Mouse (Mus musculus): ENCODE results near the gene Mical2. TPM values are rescaled to one million over a fixed set of nuclear protein-coding genes. Genes with fewer than 3 reads are reported as not detected.

Gene Mical2
- total RNA-seq, 2 experiments from 2014 or later: 80.8 to 101 TPM

DNA sequence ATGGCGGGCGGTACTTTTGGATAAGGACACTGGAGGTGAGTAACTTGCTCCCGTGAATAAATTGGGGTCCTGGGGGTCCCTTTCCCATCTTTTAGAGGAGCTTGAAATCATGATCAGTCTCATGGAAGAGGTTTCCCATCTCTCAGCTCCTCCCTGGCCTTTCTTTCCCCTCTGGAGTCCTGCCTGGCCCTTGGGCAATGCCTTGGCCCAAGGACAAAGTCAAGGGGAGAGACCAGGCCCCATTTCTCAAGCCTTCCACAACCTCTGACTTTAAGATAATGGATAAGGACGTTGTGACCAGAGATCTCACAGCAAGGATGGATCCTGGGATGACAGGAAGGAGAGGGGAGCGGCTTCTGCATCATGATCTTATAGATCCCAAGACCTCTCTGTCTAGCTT, 152.4 kb downstream of the Mical2 start:
- intact Hi-C loops (cut with DNase I): no loop called here
- no peak for DNase-seq

DNA sequence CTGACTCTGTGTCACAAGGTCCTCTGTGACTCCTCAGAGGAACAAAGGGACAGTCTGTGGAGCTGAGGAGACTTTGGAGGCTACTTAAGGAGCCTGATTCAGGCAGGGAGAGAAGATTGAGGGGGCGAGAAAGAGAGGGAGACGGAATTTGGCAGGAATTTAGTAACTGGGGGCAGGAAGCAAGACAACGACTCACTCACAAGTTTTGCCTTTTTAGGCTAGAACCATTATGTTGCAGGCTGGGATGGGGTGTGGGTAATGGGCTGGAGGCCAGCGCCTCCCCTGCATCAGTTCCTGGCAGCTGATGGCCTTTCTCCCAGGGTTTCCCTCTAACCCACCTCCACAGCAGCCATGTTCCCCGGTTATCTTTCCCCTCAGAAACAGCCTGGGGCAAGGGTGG, 152.8 kb downstream of the Mical2 start:
- intact Hi-C loops (cut with DNase I): no loop called here
- no peak for DNase-seq

DNA sequence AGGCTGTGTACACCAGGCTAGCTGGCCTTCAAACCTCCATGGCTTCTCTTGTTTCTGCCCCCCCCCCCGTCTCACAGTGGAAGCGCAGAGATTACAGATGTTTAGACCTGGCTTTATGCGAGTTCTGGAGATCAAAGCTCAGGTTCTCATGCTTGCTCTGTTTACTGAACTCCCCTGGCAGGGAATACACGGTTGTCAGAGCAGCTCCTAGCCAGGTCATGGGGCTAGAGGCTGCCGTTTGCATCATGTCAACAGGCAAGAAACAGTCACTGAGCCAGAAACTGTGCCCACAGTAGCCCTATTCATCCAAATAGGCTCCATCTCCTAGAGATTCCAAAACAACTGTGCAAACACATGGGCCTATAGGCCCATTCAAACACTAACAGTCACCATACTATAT, 160.9 kb downstream of the Mical2 start:
- intact Hi-C loops (cut with DNase I): no loop called here
- no peak for DNase-seq

DNA sequence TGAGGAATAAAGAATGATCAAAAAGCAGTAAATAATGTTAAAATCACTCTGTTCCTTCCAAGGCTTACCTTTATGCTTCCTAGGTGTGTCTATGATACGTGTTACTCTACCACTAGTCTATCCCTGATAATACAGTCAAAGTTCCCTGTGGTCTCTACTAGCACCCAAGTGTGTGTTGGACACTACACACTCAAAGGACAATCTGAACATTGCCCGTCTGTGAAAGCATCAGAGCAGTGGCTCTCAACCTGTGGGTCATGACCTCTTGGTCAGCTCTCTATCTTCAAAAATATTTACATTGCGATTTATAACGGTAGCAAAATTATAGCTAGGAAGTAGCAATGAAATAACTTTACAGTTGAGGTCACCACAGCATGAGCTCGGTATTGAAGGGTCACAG, 162.2 kb downstream of the Mical2 start:
- intact Hi-C loops (cut with DNase I): no loop called here

DNA sequence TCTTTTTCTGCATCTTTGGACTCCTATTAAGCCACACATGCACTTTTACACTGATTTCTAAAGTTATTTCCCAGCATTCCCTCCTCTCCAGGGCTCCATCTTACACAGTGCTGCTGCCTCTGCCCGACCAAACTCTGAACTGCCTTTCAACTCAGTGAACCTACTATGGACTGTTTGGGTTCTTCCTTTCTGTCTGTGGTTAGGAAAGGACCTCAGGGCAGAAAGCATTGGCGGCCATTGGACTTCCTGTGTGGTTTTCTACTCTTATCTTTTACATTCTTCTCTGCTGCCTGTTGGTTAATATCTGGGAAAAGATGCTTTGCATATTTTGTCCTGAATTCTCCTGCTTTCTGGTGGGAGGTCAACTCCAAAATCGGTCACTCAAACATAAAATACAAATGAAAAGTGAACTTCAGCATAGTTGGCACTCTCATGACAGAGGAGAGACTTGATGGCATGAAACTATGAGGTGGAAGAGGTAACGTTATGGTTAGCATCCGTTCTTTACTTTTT, 162.8 kb downstream of the Mical2 start:
- DNase-seq: no peak
- intact Hi-C loops (cut with DNase I): no loop called here

More for the DNA sequence above, 162.2 kb downstream of the Mical2 start:
- DNase-seq: no peak

DNA sequence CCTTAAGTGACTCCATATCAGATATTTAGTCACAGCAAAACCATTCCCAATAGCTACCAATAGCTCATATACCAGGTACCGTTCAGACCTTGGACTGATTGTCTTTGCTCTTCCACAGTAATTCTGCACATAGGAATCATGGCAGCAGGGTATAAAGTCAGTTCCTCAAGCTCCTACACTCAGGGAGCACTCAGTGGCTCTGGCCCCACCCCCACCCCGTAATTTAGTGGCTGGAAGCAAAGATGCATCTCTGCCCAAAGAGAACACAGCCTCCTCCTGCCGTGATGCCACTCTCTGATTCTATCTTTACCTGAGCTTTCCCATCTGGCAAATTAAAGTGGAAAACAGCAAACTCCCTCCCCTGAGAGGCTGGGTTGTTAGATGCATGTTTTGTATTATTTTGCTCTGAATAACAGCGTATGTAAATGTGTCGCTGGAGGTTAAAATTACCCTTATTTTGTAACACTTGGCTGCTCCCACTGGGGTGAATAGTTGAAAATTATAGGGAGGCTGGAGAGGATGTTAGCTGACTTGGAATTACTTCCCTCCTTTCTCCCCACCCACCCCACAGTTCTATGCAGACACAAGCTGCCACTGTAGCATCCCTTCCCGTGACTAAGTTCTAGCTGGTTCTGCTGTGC, 164.1 kb downstream of the Mical2 start:
- DNase-seq: no peak
- intact Hi-C loops (cut with DNase I): no loop called here

DNA sequence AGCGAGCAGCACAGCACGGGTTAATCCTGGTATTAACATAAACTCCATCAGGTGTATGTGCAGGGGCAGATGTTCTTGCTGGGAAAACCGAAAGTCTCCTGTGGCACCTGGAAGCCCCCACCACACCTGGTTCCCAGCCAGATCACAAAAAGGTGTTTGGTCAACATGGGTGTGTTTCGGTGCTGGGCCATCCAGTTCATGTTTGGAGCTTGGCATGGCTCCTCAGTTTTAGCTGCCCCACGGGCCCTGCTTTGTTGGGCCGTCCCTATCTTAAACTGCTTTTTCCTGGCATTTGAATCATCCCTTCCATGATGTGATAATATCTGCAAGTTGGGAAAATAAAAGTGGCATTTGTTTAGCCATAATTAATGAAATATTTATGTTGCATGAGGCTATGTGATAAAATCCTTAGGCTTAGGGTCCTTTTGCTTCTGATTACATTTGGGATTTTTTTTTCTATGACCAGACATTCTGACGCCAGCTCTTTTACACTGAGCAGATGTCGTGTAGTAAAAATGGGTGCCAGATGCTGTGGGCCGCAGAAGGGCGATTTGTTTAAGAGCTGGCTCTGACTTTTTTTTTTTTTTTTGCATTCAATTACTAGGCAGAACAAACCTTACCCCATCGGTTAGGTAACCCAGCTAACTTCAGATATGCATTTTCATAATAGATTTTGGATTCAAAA, 164.7 kb downstream of the Mical2 start:
- intact Hi-C loops (cut with DNase I): no loop called here
- DNase-seq: no peak

DNA sequence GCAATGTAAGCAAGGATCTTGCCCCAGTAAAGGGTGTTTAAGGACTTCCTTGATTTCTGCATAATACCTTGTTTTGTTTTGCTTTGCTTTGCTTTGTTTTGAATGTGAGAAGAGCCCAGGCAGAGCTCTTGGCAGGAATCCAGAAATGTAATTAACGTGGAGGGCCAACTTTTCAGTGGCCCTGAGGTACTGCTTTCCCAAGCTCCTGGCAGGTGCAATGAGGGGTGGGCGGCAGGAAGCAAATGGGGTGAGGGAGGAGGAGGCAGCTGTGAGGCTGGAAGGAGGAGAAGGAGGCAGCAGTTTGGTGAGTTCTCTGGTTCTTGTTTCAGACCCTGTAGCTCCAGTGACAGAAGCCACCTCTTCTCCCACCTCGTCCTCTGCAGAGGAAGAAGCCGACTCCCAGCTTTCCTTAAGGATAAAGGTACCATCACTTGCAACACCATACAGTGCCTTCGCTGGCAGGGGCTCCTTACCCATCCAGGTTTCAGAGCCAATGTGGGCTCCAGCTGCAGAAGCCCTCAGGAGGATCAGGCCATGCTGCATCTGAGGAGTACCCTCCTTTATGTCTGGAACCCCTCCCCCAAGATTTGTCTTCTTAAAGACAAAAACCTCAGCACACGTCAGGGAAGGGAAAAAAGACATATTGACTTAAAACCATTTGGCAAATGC, 165.4 kb downstream of the Mical2 start:
- no peak for DNase-seq
- intact Hi-C loops (cut with DNase I): no loop called here

DNA sequence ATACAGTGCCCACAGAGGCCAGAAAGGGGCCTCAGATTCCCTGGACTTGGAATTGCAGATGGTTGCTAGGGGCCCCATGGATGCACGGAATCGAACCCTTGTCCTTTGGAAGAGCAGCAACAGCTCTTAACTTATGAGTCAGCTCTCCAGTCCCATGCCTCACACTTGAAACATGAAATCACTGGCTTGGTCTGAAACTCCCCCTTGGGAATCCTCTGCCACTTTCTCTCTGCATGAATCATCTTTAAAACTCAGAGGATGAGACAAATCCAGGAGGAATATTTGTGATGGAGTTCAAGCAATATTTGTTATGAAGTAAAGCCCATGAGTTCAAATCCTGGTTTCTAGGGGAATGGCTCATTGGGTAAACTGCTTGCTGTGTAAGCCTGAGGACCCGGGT, 172.1 kb downstream of the Mical2 start:
- no peak for DNase-seq
- intact Hi-C loops (cut with DNase I): no loop called here

DNA sequence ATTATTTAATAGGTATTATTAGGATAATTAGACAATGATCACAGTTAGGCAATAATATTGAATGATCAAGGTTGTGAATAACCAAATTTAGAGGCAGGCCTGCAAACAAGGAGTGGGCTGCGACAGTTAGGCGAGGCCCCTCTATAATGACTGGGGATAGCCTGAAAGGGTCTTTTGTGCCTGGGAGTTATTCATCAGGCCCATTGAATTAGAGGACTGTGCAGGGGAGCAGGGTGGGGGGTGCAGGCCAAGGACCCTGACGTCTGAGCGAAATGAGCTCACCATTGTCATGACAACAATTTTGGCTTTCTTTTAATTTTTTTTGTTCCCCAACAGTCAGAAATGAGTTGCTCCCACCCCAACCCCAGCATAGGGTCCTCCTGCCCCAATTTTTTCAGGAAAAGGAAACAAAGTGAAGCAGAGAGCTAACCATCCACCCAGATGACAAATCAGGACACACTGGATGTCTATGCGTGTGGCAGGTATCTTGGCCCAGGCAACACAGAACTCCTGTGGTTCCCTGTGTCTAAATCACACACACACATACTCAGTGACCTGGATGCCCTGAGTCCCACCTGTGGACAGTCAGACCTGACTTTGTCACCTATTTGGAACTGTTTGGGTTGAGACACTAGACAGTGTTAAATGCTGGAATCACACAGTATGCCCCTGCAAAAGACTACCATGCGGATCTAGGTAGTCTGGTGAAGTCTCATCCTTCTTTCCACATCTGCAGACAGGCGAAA, 173.9 kb downstream of the Mical2 start:
- no peak for DNase-seq
- intact Hi-C loops (cut with DNase I): loop anchor here (1.0 to 5.0 kb wide), 5 partner anchors 68 to 733 kb away; partner anchors contain the start of gene Tead1

DNA sequence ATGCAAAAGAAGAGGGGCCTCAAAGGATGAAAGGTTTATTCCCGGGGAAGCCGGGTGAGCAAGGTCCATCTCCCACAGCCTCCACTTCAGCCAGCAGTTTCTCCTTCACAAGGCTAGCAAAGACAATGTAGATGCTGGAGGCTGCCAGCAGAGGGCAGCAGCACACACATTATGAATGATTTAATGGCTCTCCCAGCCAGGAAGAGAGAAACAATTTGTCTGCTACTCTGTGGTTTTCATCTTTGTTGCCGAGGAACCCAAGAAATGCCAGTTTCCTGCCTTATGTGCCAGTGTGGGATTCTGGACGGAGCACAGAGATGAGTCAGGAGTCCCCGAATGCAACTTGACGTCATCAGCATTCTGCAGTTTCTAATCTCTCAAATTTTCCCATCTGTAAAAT, 174.5 kb downstream of the Mical2 start:
- DNase-seq: peak; percentile 77 to 83
- intact Hi-C loops (cut with DNase I): loop anchor here (1.0 to 5.0 kb wide), 5 partner anchors 67 to 732 kb away; partner anchors contain the start of gene Tead1

DNA sequence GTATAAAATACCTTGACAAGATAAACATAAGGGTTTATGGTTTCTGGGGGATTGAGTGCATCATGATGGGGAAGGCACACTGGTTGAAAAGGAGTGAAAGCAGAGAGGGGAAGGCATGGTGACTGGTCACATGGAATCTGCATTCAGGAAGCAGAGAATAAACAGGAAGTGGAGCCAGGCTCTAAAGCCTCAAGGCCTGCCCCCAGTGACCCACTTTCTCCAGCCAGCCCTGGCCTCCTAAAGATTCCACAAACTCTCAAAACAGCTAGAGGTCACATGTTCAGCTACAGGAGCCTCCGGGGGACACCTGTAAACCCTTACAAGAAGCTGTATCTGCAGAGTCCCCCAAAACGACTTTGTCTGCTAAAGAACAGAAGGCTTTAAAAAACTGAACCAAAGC, 179.4 kb downstream of the Mical2 start:
- no peak for DNase-seq
- intact Hi-C loops (cut with DNase I): no loop called here

DNA sequence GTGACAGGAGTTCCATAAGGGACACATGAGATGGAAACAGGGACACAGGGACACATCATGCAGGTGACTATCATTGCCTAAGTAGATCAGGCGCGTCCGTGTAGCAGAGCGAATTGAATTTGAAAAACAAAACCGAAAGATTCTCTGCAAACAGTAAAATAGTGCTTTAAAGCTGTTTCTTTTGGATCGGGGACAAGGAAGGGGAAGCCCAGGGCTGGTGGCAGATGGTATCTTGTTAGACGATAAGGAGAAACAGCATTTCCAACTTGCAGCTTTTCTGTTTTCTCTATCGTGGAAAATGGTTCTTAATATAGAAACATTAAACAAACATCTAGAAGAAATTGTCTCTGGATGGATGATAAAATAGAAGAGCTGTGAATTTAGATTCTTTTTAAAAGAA, 179.9 kb downstream of the Mical2 start:
- DNase-seq: no peak
- intact Hi-C loops (cut with DNase I): no loop called here

DNA sequence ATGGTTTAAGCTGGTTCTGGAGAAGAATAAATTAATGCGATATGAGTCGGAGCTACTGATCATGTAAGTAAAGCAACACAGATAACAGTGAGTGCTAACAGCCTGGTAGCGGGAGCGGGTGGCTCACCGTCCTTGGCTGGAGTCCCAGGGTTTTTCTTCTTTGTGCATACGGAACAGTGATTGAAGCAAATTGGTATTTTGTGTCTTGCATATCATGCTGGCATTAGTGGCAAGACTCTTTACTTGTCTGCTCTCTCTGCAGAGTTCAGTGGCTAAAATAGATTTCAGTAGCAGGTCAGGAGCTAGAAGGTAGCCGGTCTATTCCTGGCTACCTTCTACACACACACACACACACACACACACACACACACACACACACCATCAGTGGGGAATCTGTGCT, 181.9 kb downstream of the Mical2 start:
- DNase-seq: peak in 1 of 2 experiments; percentile 27
- intact Hi-C loops (cut with DNase I): no loop called here

DNA sequence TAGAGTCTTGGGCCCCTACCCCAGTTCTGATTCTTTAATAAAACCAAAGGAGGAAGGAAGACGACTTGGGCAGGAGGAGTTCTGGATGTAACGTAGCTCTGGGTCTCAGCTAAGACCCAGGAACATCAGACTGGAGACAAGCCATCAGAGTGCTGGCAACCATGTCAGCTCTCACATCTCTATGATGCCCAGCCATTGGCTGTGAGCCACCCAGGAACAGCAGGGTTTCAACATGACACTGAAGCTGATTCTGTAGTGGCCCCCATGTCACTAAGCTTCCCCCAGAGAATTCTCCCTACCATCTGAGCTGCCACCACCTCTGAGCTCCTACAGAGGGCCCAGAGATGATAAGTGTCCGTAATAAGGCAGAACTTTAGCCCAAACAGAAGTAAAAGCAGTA, 184.3 kb downstream of the Mical2 start:
- DNase-seq: no peak
- intact Hi-C loops (cut with DNase I): no loop called here

DNA sequence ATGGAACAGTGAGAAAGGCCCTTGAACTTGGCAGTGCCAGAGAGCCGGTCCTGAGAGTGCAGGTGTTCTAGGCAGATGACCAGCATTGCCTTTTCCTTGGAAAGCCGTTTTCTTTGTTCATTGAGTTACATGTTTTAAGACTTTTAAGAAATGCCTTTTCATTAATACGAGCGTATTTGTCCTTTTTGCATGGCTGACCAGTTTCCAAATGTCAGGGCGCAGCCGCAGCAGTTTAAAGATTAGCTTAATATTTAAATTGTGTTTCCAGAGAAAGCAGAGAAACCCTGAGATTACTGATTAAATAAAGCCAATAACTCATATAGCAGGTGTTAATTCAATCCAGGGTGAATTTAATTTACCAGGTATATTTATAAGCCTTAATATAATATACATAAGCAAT, 187.6 kb downstream of the Mical2 start:
- DNase-seq: no peak

DNA sequence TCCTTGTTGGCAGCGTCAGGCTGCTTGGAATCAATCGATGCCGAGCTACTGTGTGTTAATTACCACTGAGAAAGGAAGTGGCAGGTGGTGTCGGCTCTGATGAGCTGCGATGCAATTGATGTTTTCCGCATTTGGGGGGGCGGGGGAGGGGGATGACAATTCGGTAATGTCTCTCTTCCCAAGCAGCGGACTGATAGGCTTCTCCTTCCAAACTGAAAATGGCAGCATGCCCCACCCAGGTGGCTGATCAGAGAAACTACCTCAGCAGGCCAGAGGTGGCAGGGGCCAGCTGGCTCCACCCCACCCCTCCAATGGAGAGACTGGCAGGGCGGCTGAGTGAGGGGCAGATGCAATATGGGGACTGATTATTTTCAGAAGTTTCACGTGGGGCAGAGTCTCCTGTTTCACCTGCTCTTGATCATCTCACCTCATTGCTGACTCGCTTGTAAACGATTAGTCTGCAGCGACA, 190.4 kb downstream of the Mical2 start:
- intact Hi-C loops (cut with DNase I): no loop called here
- no peak for DNase-seq

More for the DNA sequence above, 187.6 kb downstream of the Mical2 start:
- intact Hi-C loops (cut with DNase I): no loop called here

DNA sequence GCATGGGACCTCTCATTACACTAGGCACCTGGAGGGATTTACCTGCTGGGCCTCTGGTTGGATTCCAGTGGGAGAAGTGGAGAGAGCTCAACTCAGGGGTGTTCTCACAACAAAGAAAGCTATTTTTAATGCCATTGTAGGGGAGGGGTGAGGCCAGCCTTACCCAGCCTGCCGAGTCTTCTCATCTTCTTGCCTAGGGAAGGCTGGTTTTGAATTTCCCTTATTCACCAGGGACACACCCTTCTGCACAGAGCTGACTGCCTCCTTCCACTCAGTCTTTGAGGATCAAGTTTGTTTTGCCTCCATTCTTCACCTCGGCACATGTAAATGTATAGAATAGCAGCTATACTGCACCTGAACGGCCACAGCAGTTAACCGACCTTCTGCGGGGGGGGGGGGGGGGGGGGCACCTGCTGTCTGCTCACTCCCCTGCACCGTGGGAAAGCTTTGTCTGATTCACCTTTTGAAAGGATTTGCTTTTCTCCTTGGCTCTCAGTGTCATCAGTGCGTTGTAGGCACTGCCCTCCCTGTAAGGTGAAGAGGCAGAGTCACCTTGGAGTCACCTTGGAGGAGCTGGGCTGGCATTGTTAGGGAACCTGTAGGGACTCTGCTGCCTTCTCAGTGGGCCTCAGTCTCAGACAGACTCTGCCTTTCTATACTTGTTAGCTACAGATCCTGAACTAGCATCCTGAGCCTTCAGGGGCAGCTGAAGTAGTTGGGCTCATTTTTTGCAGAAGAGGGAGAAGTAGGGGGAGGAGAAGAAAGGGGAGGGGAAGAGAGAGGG, 191.3 kb downstream of the Mical2 start:
- intact Hi-C loops (cut with DNase I): no loop called here
- no peak for DNase-seq

DNA sequence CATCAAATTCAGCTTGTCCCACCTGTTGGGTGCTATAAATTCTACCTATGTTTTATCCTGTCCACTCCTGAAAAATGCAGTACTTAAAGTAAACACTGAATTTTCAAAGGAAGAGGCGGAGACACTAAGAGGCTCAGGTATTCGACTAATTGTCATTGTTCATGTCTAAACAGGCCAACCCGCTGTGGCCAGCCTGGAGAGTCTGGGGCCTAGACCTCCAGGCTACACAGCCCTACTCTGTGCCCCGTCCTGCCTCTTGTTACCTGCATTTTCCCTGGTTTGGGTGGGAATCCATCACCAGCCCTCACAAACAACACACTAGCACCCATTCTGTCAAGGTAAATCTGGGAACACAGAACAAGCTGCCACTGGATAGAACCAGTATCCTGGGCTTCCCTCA, 191.9 kb downstream of the Mical2 start:
- intact Hi-C loops (cut with DNase I): no loop called here
- DNase-seq: no peak

DNA sequence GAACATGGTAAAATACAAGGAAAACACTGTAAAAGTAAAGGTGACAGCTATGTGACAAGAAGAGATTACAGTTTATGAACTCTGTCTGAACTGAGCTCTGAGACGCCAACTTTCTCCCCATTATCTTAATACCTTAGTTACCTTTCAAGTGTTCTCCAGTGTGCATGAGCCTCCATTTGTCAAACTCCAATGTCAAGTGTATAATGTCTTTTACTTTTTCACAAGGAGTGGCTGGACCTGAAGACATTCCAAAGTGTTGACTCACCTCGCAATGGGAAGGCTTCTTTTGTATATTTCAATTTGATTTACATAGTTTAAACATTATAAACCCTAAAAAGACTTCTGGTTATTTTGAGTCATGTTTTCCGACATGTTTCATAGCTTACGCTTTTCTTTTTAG, 197.8 kb downstream of the Mical2 start:
- no peak for DNase-seq
- intact Hi-C loops (cut with DNase I): no loop called here

Data from heart, postnatal 36 days (tissue).